Mouse (Mus musculus): ENCODE results near the gene Hes2.

- TF ChIP-seq POLR2A (IDR thresholded peaks at IDR 0.05; ENCODE audit: borderline replicate concordance, extremely low read depth, insufficient read depth, insufficient read length, poor library complexity, severe bottlenecking) (no peak), CTCF (IDR thresholded peaks at IDR 0.05; ENCODE audit: borderline replicate concordance, extremely low read depth, insufficient read depth, insufficient read length) (no peak)
Measured at GRCm38 (mm10) chr4:152124361-152124961, 34.2 kb upstream of the Hes2 start.

Measured in brain, embryonic 14.5 days (tissue).